Mouse (Mus musculus) heart, postnatal 14 days (tissue): ENCODE measurements at regions not wholly inside any gene's neighbourhood (a gene's known extent, or its start where the extent isn't known, plus 50 kb on each side); places are given as distances from the start of the nearest gene placed in this dataset.
"Not testable (repeated sequence)": the region's sequence is repeated elsewhere in the genome, so short reads cannot be mapped to it uniquely, and the experiment has no call there.

Source experiments
- DNase-seq, 2 experiments: peaks; one replicate each; pipeline ENCODE4 v3.0.0; 2021 to 2022
- intact Hi-C: fragments of 180-260 bp; cut with DNase I; formaldehyde crosslinking; loops from one replicate; pipeline ENCODE4 v1.15.1; 2025

GRCm38 (mm10) chr7:129769673-129770072 is 178.0 kb downstream of the Wdr11 start:
- intact Hi-C loops, DNase-seq: not testable (repeated sequence)

DNA sequence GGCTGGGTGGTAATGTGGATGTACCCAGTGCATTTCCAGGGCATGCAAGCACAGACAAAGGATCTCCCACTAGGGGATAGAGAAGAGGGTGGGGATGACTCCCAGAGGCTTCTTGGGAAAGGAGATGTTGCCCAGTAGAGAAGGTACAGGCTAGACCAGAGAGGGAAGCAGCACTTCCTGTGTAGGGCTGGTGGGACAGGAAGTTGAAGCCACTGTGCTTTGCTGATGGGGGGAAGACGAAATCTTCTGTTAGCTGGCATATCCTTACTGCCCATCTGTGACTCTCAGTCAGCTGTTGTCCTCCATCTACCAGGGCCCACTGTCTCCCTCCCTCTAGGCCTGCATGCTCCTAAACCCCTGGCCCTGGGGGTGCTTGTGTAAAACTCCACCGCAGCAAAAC is 180.2 kb downstream of the Wdr11 start:
- intact Hi-C loops, result no loop called here
- no peak for DNase-seq

- DNase-seq, result no peak
- intact Hi-C loops, result no loop called here
Observed at GRCm38 (mm10) chr7:129772540-129773331, 181.1 kb downstream of the Wdr11 start.

DNA sequence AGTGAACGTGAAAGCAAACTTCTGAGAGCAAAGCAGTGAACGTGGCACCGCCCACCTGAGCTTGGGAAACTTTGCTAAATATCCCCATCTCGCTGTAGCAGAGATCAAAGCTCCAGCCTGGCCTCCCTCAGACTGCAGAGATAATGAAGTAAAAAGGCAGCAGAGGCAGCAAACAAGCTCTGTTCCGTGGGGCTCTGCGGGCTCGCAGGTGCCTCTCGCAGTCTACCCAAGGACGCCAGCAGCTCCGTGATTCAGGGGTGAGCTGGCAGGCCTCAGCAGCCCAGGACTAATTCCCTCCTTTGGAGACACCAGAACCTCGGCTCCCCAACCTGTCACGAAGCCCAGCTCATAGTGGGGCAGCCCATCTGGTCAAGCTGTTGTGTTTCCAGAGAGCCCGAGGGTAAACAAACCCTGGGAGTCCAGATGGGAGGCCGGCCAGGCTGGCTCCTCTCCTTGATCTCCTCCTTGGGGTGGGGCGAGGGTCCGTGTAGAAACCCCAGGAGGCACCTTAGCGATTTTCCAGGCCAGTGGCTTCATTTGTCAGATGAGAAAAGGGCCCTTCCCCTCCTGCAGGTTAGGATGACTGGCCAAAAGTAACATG is 182.7 kb downstream of the Wdr11 start:
- no peak for DNase-seq
- intact Hi-C loops, result no loop called here

DNA sequence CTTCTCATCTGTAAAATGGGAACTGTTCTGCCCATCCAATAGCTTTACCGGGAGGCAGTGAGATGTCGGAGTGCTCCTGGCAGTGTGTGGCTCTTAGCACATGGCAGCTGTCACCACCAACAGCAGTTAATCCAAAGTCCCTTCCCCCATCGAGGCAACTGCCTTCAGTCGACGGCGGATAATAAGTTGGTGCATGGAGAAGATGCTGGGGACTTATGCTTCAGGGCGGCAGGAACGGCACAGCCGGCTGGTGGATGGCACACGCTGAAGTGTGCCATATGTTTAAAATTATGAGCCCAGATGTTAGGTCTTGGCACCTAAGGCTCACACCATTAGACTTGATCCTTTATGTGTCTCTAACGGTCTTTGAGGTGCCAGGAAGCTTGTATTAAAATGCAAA is 183.5 kb downstream of the Wdr11 start:
- intact Hi-C loops, result no loop called here
- no peak for DNase-seq

- DNase-seq, result no peak
- intact Hi-C loops, result no loop called here
Observed at GRCm38 (mm10) chr7:129778842-129779421, 187.3 kb downstream of the Wdr11 start.

DNA sequence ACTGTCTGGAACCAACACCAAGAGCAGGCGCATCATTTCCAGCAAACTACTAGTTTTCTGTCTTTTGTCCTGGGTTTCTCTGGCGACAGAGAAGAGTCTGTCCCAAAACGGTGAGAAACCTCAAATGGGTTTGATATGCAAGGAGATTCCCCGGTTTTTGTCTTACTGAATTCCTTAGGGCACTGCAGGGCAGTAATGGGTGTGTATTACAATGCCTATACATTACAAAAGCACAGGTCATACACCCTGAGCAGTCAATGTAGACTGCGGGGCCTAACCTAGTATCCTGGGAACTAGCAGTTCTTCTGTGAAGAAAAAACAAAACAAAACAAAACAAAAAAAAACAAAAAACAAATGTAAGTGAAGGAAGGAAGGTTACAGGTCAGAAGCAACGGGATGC is 188.3 kb downstream of the Wdr11 start:
- intact Hi-C loops, result no loop called here
- DNase-seq, result no peak

GRCm38 (mm10) chr7:129781756-129782155 is 190.1 kb downstream of the Wdr11 start:
- intact Hi-C loops, result no loop called here

DNA sequence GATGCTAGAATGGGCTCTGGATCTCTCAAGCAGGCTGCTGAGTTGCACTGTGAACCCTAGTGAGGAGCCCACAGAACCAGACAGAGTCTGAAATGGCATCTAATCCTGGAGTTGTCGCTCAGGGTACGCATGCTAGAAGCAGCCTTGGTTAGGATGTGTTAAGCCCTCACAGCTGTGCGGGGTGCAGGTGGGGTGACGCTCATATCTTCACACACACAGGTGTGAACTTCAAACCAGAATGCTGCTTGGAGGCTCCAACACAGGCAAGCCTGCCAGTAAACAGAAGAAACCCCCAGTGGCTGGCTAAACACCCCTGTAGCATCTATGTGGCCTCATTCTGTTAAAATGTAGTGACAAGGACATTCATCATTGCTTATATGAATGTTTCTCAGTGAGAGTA is 193.3 kb downstream of the Wdr11 start:
- DNase-seq, result no peak
- intact Hi-C loops, result no loop called here

More at GRCm38 (mm10) chr7:129781756-129782155, 190.1 kb downstream of the Wdr11 start:
- DNase-seq, result peak in 1 of 2 experiments; percentile 5

GRCm38 (mm10) chr7:129787011-129787410 is 195.3 kb downstream of the Wdr11 start:
- DNase-seq, result no peak
- intact Hi-C loops, result no loop called here

- intact Hi-C loops, result no loop called here
- no peak for DNase-seq
Observed at GRCm38 (mm10) chr7:129787736-129788135, 196.1 kb downstream of the Wdr11 start.

GRCm38 (mm10) chr7:129789461-129789860 is 197.8 kb downstream of the Wdr11 start:
- DNase-seq, result no peak
- intact Hi-C loops, result no loop called here

- intact Hi-C loops, result no loop called here
- DNase-seq, result peak; percentile 41 to 52
Observed at GRCm38 (mm10) chr7:129790590-129791449, 199.2 kb downstream of the Wdr11 start.

GRCm38 (mm10) chr7:129791450-129791820 is 199.8 kb downstream of the Wdr11 start:
- intact Hi-C loops, result no loop called here
- peak; percentile 27 to 33 for DNase-seq

DNA sequence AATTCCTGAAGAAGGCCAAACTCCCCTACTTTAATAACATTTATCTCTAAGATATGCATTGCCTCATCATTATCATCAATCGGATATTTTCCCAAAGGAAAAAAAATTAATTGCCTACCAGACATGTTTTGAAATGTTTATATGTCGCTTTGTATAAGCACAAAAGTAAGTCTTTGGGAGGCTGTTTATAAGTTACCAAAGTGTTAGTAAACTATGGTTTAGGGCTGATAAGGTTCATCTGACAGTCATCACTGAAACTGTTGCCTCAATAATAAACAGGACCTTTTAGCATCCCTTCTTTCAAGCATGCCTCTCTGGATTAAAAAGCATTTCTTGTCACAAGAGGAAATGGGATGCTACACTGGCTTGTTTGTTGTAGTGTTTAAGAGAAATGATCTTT is 202.1 kb downstream of the Wdr11 start:
- intact Hi-C loops, result no loop called here
- DNase-seq, result no peak

- no peak for DNase-seq
- intact Hi-C loops, result no loop called here
Observed at GRCm38 (mm10) chr7:129794276-129794675, 202.6 kb downstream of the Wdr11 start.

DNA sequence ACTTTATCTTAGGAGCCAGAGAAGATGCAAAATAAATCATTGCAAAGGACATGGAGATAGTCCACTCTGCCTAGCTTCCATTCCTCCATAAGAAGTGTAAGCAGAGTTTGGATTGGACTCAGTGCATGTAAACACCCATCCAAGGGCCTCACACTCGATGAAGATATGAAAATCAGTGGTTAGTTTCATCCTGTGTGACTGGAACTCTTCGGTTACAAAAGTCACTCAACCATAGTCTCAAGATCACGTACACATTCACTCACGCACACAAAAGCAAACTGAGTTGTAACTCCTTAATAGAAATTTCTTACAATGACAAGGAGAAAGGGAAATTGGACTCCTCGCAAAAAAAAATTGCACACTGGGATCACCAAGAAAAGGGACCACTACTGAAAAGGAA is 206.9 kb downstream of the Wdr11 start:
- DNase-seq, result no peak
- intact Hi-C loops, result no loop called here

GRCm38 (mm10) chr7:129800461-129800867 is 208.8 kb downstream of the Wdr11 start:
- intact Hi-C loops, result no loop called here
- no peak for DNase-seq

DNA sequence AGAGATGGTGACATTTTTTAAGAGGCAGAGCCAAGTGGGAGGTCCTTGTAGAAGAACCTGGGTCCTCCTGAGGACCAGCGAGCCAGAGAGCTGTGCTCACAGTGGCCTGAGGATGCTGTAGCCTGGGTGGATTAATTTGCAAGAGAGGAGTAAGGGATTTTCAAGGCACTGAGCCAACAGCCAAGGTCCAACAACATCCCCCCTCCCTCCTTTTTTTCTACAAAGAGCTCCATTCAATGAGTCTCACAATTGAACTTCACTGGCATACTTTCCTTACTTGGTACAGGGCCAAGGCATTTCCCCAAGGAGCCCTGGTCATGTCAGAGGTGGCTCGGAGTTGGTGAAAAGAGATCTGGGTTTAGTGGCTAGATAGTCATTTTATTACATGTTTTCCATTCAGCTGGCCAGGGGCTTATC is 209.8 kb downstream of the Wdr11 start:
- intact Hi-C loops, result no loop called here
- peak; percentile 23 to 60 for DNase-seq

DNA sequence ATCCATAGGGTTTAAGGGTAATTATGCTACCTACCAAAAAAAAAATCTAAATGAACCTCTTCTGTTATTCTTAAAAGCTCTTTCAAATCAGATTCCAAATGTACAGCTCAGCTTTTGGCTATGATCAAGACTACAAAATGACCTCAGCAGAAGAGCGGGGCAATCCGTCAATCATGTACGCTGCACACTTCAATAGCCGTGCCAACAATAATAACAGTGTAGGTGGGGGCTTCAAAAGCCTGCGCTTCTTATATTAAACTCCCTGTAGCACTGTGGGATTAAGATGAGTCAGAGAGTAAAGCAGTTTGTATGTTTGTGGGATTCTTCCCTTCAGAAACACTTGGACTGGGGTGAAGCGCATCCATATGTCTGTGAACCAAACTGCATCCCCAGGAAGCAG is 210.5 kb downstream of the Wdr11 start:
- intact Hi-C loops, result no loop called here
- DNase-seq, result no peak

GRCm38 (mm10) chr7:129805340-129805739 is 213.7 kb downstream of the Wdr11 start:
- DNase-seq, result no peak

More at GRCm38 (mm10) chr7:129805340-129805739, 213.7 kb downstream of the Wdr11 start:
- intact Hi-C loops, result no loop called here
